Mouse (Mus musculus) MEL (cell line): ENCODE measurements around the gene Lsm12. TPM values are rescaled to one million over a fixed set of nuclear protein-coding genes. Genes with fewer than 3 reads are reported as not detected.

Experiments used
- DNase-seq: peaks from one replicate; pipeline ENCODE4 v3.0.0; 2011; ENCODE audit warnings: low read depth, low spot score
- H3K27ac ChIP-seq: 2 replicates; pipeline ENCODE4 v1.5.1; 2012; ENCODE audit warnings: low read depth, mild to moderate bottlenecking, control low read depth, low read length, moderate library complexity; ENCODE audit not compliant: control insufficient read depth
- H3K27me3 ChIP-seq, 2 experiments: fragments of 150-350 bp in 1 of 2; sonication (generic) in 1 of 2; 2 replicates each; pipeline ENCODE4 v1.6.1; 2012; ENCODE audit warnings: low read length in 2 of 2, mild to moderate bottlenecking in 2 of 2, improper control_type of control experiment in 1 of 2, moderate library complexity in 1 of 2; ENCODE audit not compliant: insufficient read depth in 2 of 2, control insufficient read depth in 1 of 2
- H3K36me3 ChIP-seq, 2 experiments: 2 replicates each; pipeline ENCODE4 v1.6.1; 2012 to 2014; ENCODE audit warnings: low read length in 2 of 2, improper control_type of control experiment in 1 of 2, inconsistent platforms in 1 of 2, mild to moderate bottlenecking in 1 of 2; ENCODE audit not compliant: insufficient read depth in 2 of 2, control insufficient read depth in 1 of 2
- H3K4me1 ChIP-seq, 2 experiments: fragments of 150-350 bp in 1 of 2; sonication (generic) in 1 of 2; 2 replicates each; pipeline ENCODE4 v1.6.1; 2012; ENCODE audit warnings: low read length in 2 of 2, improper control_type of control experiment in 1 of 2, mild to moderate bottlenecking in 1 of 2; ENCODE audit not compliant: insufficient read depth in 2 of 2, control insufficient read depth in 1 of 2
- H3K4me3 ChIP-seq, 2 experiments: fragments of 150-350 bp in 1 of 2; sonication (generic) in 1 of 2; 2 replicates each; pipeline ENCODE4 v1.5.1; 2012; ENCODE audit warnings: low read depth in 2 of 2, low read length in 2 of 2, mild to moderate bottlenecking in 2 of 2, moderate library complexity in 2 of 2, control low read depth in 1 of 2, improper control_type of control experiment in 1 of 2; ENCODE audit not compliant: control insufficient read depth in 1 of 2, insufficient read depth in 1 of 2
- H3K79me2 ChIP-seq: 2 replicates; pipeline ENCODE4 v1.6.1; 2012; ENCODE audit warnings: mild to moderate bottlenecking, low read length, moderate library complexity; ENCODE audit not compliant: control insufficient read depth, poor library complexity, insufficient read depth
- H3K9ac ChIP-seq: 2 replicates; pipeline ENCODE4 v1.6.1; 2012; ENCODE audit warnings: low read depth, mild to moderate bottlenecking, control low read depth, low read length, moderate library complexity; ENCODE audit not compliant: control insufficient read depth, poor library complexity, severe bottlenecking
- H3K9me3 ChIP-seq: fragments of 150-350 bp; sonication (generic); replicated peaks from 2 replicates; pipeline ENCODE4 v1.6.1; 2012; ENCODE audit warnings: mild to moderate bottlenecking, low read length, improper control_type of control experiment, moderate library complexity; ENCODE audit not compliant: insufficient read depth
- BHLHE40 ChIP-seq: IDR thresholded peaks from 2 replicates; pipeline ENCODE4 v1.6.1; 2012; ENCODE audit warnings: low read depth, mild to moderate bottlenecking, inconsistent platforms, low read length, improper control_type of control experiment, borderline replicate concordance
- CHD2 ChIP-seq: IDR thresholded peaks from 2 replicates; pipeline ENCODE4 v1.6.1; 2011; ENCODE audit warnings: low read length, improper control_type of control experiment
- CTCF ChIP-seq, 3 experiments: IDR thresholded peaks in 2 of 3; conservative IDR thresholded peaks in 1 of 3; 2 replicates each; pipeline ENCODE4 v1.5.1; 2011 to 2012; ENCODE audit warnings: low read length in 3 of 3, low read depth in 2 of 3, mild to moderate bottlenecking in 2 of 3, improper control_type of control experiment in 1 of 3, inconsistent platforms in 1 of 3, mixed read lengths in 1 of 3, moderate library complexity in 1 of 3; ENCODE audit not compliant: control insufficient read depth in 1 of 3, insufficient read depth in 1 of 3, poor library complexity in 1 of 3, severe bottlenecking in 1 of 3
- E2F4 ChIP-seq: IDR thresholded peaks from 2 replicates; pipeline ENCODE4 v1.6.1; 2011; ENCODE audit warnings: low read depth, low read length, improper control_type of control experiment, borderline replicate concordance
- ELF1 ChIP-seq: IDR thresholded peaks from 2 replicates; pipeline ENCODE4 v1.6.1; 2014; ENCODE audit warnings: low read depth, mild to moderate bottlenecking, inconsistent platforms, low read length, improper control_type of control experiment, moderate library complexity
- GABPA ChIP-seq: IDR thresholded peaks from 2 replicates; pipeline ENCODE4 v1.6.1; 2012; ENCODE audit warnings: low read depth, mild to moderate bottlenecking, inconsistent platforms, low read length, improper control_type of control experiment, moderate library complexity
- GATA1 ChIP-seq: IDR thresholded peaks from 2 replicates; pipeline ENCODE4 v1.6.1; 2011; ENCODE audit warnings: low read depth, low read length, improper control_type of control experiment
- HCFC1 ChIP-seq: IDR thresholded peaks from 2 replicates; pipeline ENCODE4 v1.6.1; 2012; ENCODE audit warnings: low read depth, mild to moderate bottlenecking, inconsistent platforms, low read length, improper control_type of control experiment, moderate library complexity
- JUND ChIP-seq: IDR thresholded peaks from 2 replicates; pipeline ENCODE4 v1.6.1; 2011; ENCODE audit warnings: low read depth, mild to moderate bottlenecking, improper control_type of control experiment, low read length
- KAT2A ChIP-seq: conservative IDR thresholded peaks from 2 replicates; pipeline ENCODE4 v1.6.1; 2012; ENCODE audit warnings: low read depth, low read length, improper control_type of control experiment, inconsistent platforms
- MAZ ChIP-seq: IDR thresholded peaks from 2 replicates; pipeline ENCODE4 v1.6.1; 2012; ENCODE audit warnings: low read depth, mild to moderate bottlenecking, inconsistent platforms, low read length, improper control_type of control experiment
- MEF2A ChIP-seq: IDR thresholded peaks from 2 replicates; pipeline ENCODE4 v1.6.1; 2014; ENCODE audit warnings: low read depth, mild to moderate bottlenecking, inconsistent platforms, low read length, improper control_type of control experiment; ENCODE audit not compliant: poor library complexity, insufficient replicate concordance, severe bottlenecking; ENCODE audit errors: extremely low read depth
- MXI1 ChIP-seq: IDR thresholded peaks from 2 replicates; pipeline ENCODE4 v1.6.1; 2011; ENCODE audit warnings: mild to moderate bottlenecking, low read depth, low read length, improper control_type of control experiment
- MYB ChIP-seq: IDR thresholded peaks from 2 replicates; pipeline ENCODE4 v1.6.1; 2011; ENCODE audit warnings: mild to moderate bottlenecking, low read depth, low read length, improper control_type of control experiment
- MYC ChIP-seq: IDR thresholded peaks from 2 replicates; pipeline ENCODE4 v1.6.1; 2011; ENCODE audit warnings: low read depth, mild to moderate bottlenecking, low read length, improper control_type of control experiment, moderate library complexity
- NRF1 ChIP-seq: IDR thresholded peaks from 2 replicates; pipeline ENCODE4 v1.6.1; 2014; ENCODE audit warnings: low read depth, mild to moderate bottlenecking, inconsistent platforms, low read length, improper control_type of control experiment, moderate library complexity; ENCODE audit not compliant: poor library complexity, insufficient read depth, severe bottlenecking
- POLR2AphosphoS2 ChIP-seq: IDR thresholded peaks from 2 replicates; pipeline ENCODE4 v1.6.1; 2011; ENCODE audit warnings: low read length, improper control_type of control experiment
- RAD21 ChIP-seq: IDR thresholded peaks from 2 replicates; pipeline ENCODE4 v1.6.1; 2011; ENCODE audit warnings: mild to moderate bottlenecking, low read depth, low read length, improper control_type of control experiment
- RCOR1 ChIP-seq: IDR thresholded peaks from 2 replicates; pipeline ENCODE4 v1.6.1; 2012; ENCODE audit warnings: low read depth, mild to moderate bottlenecking, inconsistent platforms, low read length, improper control_type of control experiment
- SIN3A ChIP-seq: IDR thresholded peaks from 2 replicates; pipeline ENCODE4 v1.6.1; 2012; ENCODE audit warnings: low read length, improper control_type of control experiment, inconsistent platforms
- SMC3 ChIP-seq: IDR thresholded peaks from 2 replicates; pipeline ENCODE4 v1.6.1; 2011; ENCODE audit warnings: low read depth, low read length, improper control_type of control experiment
- TBP ChIP-seq: IDR thresholded peaks from 2 replicates; pipeline ENCODE4 v1.8.0; 2011; ENCODE audit warnings: low read depth, low read length, improper control_type of control experiment
- TCF12 ChIP-seq: IDR thresholded peaks from 2 replicates; pipeline ENCODE4 v1.6.1; 2014; ENCODE audit warnings: low read depth, mild to moderate bottlenecking, inconsistent platforms, low read length, improper control_type of control experiment, moderate library complexity
- UBTF ChIP-seq: IDR thresholded peaks from 2 replicates; pipeline ENCODE4 v1.6.1; 2012; ENCODE audit warnings: low read depth, mild to moderate bottlenecking, inconsistent platforms, low read length, improper control_type of control experiment, moderate library complexity, borderline replicate concordance; ENCODE audit not compliant: insufficient read depth
- USF1 ChIP-seq: IDR thresholded peaks from 2 replicates; pipeline ENCODE4 v1.6.1; 2014; ENCODE audit warnings: low read depth, mild to moderate bottlenecking, inconsistent platforms, low read length, improper control_type of control experiment, moderate library complexity
- USF2 ChIP-seq, 2 experiments: IDR thresholded peaks; 2 replicates each; pipeline ENCODE4 v1.6.1; 2011 to 2012; ENCODE audit warnings: improper control_type of control experiment in 2 of 2, low read length in 2 of 2, borderline replicate concordance in 1 of 2, inconsistent platforms in 1 of 2, low read depth in 1 of 2, mild to moderate bottlenecking in 1 of 2; ENCODE audit not compliant: insufficient read depth in 1 of 2
- ZKSCAN1 ChIP-seq: IDR thresholded peaks from 2 replicates; pipeline ENCODE4 v1.6.1; 2012; ENCODE audit warnings: low read depth, mild to moderate bottlenecking, inconsistent platforms, low read length, improper control_type of control experiment, moderate library complexity
- ZMIZ1 ChIP-seq: IDR thresholded peaks from 2 replicates; pipeline ENCODE4 v1.6.1; 2012; ENCODE audit warnings: low read depth, mild to moderate bottlenecking, inconsistent platforms, low read length, improper control_type of control experiment, moderate library complexity
- ZNF384 ChIP-seq: IDR thresholded peaks from 2 replicates; pipeline ENCODE4 v1.6.1; 2012; ENCODE audit warnings: low read depth, mild to moderate bottlenecking, inconsistent platforms, low read length, improper control_type of control experiment
- polyA plus RNA-seq, 2 experiments: library from polyadenylated mRNA; stranded (reverse) in 1 of 2; unstranded in 1 of 2; fragments of >175 nt in 1 of 2; fragments of >200 nt in 1 of 2; gene quantifications; 2 replicates each; pipeline versions ENCODE4 v1.2.1 to v1.2.4; 2012; ENCODE audit warnings: low replicate concordance in 2 of 2, low read depth in 1 of 2; ENCODE audit not compliant: insufficient read length in 2 of 2, insufficient read depth in 1 of 2, missing spikeins in 1 of 2
- total RNA-seq: library from RNA; depleted of rRNA; stranded (reverse); fragments of 300-350 nt; gene quantifications from 2 replicates; pipeline ENCODE4 v1.2.3, GENCODE M21; 2012

The Lsm12 gene
- total and polyA plus RNA-seq, 3 experiments: 75.0 to 150 (median 128) TPM

- TF ChIP-seq ELF1 (peak; percentile 48; the same call in 1 of the 2 replicates), JUND (no peak), CTCF (IDR thresholded peaks at IDR 0.05 in 2 of 3, conservative IDR thresholded peaks at IDR 0.05 in 1 of 3; ENCODE audit: control insufficient read depth in 1 of 3, insufficient read depth in 1 of 3, low read depth in 2 of 3, low read length in 3 of 3, poor library complexity in 1 of 3, severe bottlenecking in 1 of 3) (no peak; a peak in 1 of 6 replicates), CHD2 (no peak), SMC3 (no peak)
These were observed at the start of gene Lsm12 (continued) for GRCm38 (mm10) chr11:102184646-102185495.

- H3K27me3 ChIP-seq: peaks cover 0 to 6% of the 10 kb centered on the region in 2 experiments; a peak in 1 of 4 replicates
- peak within 1 kb of the TSS; percentile 74 for H3K27ac ChIP-seq
- no peaks in the 10 kb centered on the region for H3K9me3 ChIP-seq
- peaks cover 0 to 5% of the 10 kb centered on the region in 2 experiments; a peak in 2 of 4 replicates for H3K36me3 ChIP-seq
- DNase-seq: peak; percentile 99
- H3K9ac ChIP-seq: peak within 1 kb of the TSS; percentile 74
- H3K4me1 ChIP-seq: peaks cover 16 to 26% of the 10 kb centered on the region in 2 experiments
- peak within 1 kb of the TSS; percentile 63 to 92 for H3K4me3 ChIP-seq
- no peaks in the 10 kb centered on the region; the same call in 1 of the 2 replicates for H3K79me2 ChIP-seq
- TF ChIP-seq RCOR1: peak; percentile 35; the same call in 1 of the 2 replicates
- no peak for TF ChIP-seq UBTF
- TF ChIP-seq USF2 (IDR thresholded peaks at IDR 0.05; ENCODE audit: borderline replicate concordance in 1 of 2, insufficient read depth in 1 of 2, low read depth in 1 of 2, low read length in 2 of 2): peak; percentile 82 to 96
- peak; percentile 26; the same call in 1 of the 2 replicates for TF ChIP-seq ELF1
- TF ChIP-seq MYB: no peak
- TF ChIP-seq HCFC1: peak; percentile 81
- TF ChIP-seq MAZ: peak; percentile 92
- TF ChIP-seq E2F4: no peak; the same call in 1 of the 2 replicates
- TF ChIP-seq CHD2: no peak; the same call in 1 of the 2 replicates
- peak; percentile 95 for TF ChIP-seq BHLHE40
- no peak for TF ChIP-seq SMC3
- peak; percentile 75 for TF ChIP-seq MXI1
- no peak; the same call in 1 of the 2 replicates for TF ChIP-seq KAT2A
- TF ChIP-seq TBP: no peak
- TF ChIP-seq MEF2A: peak; percentile 100
- TF ChIP-seq NRF1: no peak
- no peak for TF ChIP-seq GATA1
- peak; percentile 97 for TF ChIP-seq SIN3A
- peak; percentile 99 for TF ChIP-seq USF1
- no peak for TF ChIP-seq RAD21
- TF ChIP-seq ZNF384: no peak
- no peak for TF ChIP-seq ZKSCAN1
- peak; percentile 52; the same call in 1 of the 2 replicates for TF ChIP-seq GABPA
- peak; percentile 24; the same call in 1 of the 2 replicates for TF ChIP-seq POLR2AphosphoS2
- TF ChIP-seq TCF12: peak; percentile 64
- no peak for TF ChIP-seq CTCF (IDR thresholded peaks at IDR 0.05 in 2 of 3, conservative IDR thresholded peaks at IDR 0.05 in 1 of 3; ENCODE audit: control insufficient read depth in 1 of 3, insufficient read depth in 1 of 3, low read depth in 2 of 3, low read length in 3 of 3, poor library complexity in 1 of 3, severe bottlenecking in 1 of 3)
- no peak; the same call in 1 of the 2 replicates for TF ChIP-seq ZMIZ1
- no peak; the same call in 1 of the 2 replicates for TF ChIP-seq MYC
These were observed 45.1 kb upstream of the Lsm12 start, which contains the start of gene Hdac5 for GRCm38 (mm10) chr11:102230006-102230741. Gene Hdac5, minus strand, starts transcription at chr11:102230166.
